Mouse (Mus musculus) adrenal gland (tissue): ENCODE measurements at regions not wholly inside any gene's neighbourhood (a gene's known extent, or its start where the extent isn't known, plus 50 kb on each side); places are given as distances from the start of the nearest gene placed in this dataset.

Experiments used
- intact Hi-C: fragments of 180-260 bp; cut with DNase I; formaldehyde crosslinking; loops from one replicate; pipeline ENCODE4 v1.15.1; 2025

DNA sequence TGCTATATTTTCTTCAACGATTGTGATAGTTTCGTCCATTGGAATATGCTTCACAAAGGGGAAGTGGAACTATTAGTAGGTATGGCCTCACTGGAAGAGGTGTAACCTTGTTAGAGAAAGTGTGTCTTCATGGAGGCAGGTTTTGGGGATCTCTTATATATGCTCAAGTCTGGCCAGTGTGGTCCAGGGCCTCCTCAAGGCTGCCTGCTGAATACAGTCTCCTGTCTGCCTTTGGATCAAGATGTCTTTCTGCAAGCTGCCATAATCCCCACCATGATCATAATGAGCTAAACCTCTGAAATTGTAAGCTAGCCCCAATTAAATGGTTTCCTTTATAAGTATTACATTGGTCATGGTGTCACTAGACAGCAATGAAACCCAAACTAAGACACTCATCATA is 384.3 kb downstream of the Btbd3 start:
- intact Hi-C loops: no loop called here

DNA sequence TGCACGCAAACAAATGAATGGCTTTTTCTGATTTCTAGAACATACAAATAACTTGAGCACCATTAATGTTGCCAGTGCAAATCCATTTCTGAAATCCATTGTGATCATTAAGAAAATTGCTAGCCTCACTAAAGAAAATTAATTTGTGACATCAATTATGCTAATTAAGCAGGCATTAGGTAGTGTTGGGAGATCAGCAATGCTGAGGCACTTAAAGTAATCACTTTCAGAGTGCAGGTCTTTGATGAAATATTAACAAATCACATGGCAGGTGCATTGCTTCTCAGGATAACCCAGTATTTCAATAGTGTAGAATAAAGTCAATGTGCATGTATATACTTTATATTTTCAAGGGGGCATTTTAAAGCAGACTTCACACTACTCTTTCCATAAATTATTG is 385.0 kb downstream of the Btbd3 start:
- intact Hi-C loops: no loop called here

GRCm38 (mm10) chr2:138648616-138649015 is 392.3 kb downstream of the Btbd3 start:
- intact Hi-C loops: no loop called here

DNA sequence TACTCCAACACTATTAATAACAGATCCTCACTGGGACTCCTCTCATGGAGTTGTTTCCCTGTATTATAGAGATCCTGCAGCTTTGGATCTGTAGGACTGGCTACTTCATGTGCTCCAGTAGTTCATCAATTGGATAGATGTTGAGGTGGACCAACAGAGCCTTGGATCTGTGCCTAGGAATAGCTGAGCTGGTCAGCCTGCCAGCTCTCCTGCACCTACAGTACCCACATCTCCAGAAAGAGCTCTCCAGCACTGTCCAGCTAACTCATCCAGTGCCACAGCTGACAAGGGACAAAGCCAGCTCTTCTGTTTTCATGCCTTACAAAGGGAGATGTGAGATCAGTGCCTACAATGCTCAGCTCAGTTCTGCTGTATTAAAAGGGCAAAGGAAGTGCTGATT is 403.0 kb downstream of the Btbd3 start:
- intact Hi-C loops: no loop called here

- intact Hi-C loops: no loop called here
Measured at GRCm38 (mm10) chr2:138670307-138670706, 413.9 kb downstream of the Btbd3 start.

GRCm38 (mm10) chr2:138674801-138675200 is 418.4 kb downstream of the Btbd3 start:
- intact Hi-C loops: no loop called here

DNA sequence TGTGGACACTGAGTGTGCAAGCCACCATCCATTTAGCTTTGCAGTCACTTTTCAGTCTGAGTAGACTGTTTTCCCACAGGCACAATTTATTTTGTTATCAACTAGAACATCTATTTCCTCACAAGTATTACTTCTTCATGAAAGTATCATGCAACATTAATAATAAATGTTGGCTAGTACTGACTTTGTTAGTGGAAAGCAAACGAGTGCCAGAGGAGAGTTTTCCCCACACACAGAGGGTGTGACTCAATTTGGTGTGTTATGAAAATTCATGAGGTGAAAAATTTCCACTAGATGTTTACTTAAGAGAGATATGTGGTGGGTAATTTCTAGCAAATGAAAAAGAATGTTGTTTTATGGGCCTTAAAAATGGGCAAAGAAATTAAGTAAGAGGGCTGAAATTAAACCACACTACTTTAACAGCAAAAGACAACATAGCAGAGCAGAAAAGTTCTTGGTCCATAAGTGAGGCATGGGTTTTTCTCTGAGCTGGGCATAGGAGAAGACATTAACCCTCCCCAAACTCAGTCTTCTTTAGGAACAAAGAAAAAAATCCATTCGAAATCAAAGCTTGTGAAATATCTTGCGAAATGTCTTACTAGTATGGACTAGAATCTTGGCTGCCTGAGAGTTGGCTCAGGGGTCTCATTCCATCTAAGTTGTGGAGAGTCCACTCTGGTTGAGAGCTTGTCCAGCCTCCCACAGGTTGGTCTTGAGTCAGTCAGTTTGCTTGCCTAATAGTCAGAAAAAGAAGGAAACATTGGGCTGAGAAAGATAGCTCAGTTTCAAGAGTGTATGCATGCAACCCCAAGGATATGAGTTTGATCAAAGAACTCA is 419.1 kb downstream of the Btbd3 start:
- intact Hi-C loops: no loop called here

GRCm38 (mm10) chr2:138688140-138688871 is 431.9 kb downstream of the Btbd3 start:
- intact Hi-C loops: no loop called here

GRCm38 (mm10) chr2:138689497-138689896 is 433.1 kb downstream of the Btbd3 start:
- intact Hi-C loops: no loop called here

DNA sequence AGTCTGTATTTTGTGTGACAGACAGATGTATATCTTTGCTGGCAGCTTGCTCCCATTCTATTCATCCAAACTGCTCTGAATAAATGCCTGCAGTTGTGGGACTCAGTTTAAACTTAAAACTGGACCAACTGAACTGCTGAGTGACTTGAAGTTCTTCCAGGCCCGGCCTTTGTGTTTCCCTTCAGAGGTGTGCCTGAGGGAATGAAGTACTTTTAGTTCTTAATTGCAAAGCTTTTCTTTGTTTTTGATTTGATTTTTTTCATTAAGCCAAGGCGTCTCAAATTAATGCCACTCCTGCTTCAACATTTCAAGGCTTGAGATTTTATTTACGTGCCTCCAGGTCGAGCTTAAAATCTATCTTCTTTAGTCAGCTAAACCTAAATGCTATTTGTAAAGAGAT is 446.4 kb downstream of the Btbd3 start:
- intact Hi-C loops: no loop called here

DNA sequence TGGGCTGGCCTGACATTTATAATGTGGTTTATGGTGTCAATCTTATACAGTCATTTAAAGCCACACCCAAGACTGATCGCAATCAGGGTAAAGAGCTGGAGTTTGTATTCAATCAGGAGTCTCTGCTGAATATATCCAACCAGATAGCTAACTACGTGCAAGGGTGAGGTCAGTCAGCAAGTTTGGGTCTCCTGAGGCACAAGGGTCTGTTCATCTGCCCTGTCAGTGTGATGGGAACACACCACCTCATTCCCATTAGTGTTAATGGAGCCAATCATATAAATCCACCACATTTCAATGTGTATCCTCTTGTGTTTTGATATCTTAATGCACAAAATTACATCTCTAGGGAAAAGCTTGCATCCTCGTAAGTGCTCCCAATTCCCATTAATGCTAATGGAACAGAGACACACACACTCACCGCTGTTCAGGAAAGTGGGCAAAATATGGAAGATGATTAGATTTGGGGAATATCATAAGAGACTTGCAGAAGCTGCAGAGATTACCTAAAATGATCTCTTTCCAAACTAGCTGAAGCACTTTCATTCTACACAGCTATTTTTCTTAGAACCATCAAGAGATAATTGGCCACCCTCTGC is 447.7 kb downstream of the Btbd3 start:
- intact Hi-C loops: no loop called here

DNA sequence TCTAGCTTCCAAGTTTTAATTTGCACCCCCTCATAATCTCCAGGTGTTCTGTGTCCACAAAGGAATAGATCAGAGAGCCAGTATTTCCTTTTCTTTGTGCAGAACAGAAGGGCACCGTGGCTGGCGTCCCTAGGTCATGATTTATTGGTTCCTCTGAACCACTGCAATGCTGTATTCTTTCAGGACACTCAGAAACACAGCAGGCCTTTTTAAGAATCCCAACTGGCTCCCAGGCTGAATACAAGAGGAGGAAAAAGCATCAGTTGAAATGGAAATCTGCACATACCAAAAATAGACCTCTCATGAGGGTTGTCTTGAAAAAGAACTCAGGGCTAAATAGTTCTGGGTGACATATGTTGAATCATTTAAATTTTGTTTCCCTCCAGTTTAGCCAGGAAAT is 452.4 kb downstream of the Btbd3 start:
- intact Hi-C loops: no loop called here

DNA sequence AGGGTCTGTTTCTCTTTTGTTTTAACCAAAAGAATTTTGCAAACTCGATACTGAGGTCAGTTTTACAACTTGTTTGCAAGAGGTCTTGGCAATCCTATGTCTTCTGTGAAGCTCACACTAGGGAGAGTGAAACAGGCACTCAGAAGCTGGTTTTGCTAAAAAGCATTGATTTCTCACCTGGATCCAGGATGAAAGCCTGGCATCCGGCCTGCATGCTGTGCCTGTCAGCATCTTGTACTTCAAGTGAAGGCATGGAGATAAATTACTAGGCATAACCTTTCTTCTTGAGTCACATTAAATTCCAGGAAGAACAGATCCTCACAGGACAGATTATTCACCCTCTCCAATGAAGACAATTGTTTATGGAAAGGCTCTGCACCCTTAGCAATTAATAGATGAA is 477.5 kb downstream of the Btbd3 start:
- intact Hi-C loops: no loop called here

- intact Hi-C loops: no loop called here
Measured at GRCm38 (mm10) chr2:138744806-138745205, 488.4 kb downstream of the Btbd3 start.

GRCm38 (mm10) chr2:138760439-138760963 is 504.1 kb downstream of the Btbd3 start:
- intact Hi-C loops: no loop called here

GRCm38 (mm10) chr2:138761400-138761799 is 505.0 kb downstream of the Btbd3 start:
- intact Hi-C loops: no loop called here

DNA sequence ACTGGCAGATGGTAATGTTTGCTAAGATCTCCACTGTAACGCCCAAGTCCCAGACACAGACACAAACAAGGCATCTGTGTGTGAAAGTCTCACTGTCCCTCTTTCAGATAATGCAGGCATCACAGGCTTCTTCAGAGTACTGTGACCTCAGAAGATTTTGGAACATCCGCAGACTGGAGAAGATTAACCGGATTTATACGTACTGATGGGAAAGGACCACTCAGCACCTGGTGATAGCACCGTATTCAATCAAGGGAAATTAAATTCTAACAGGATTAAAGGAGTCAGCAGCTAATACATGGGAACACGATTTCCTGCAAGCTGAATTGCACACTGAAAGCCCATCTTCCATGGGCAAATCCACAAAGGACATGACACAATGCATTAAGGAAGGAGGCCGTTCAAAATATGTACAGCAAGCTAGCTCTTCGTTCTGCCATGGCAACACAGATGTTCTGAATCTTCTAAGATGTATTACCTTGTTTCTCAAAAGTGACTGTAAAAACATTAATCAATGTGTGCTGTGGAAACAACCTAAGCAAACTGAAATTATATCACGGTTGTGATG is 510.0 kb downstream of the Btbd3 start:
- intact Hi-C loops: no loop called here

DNA sequence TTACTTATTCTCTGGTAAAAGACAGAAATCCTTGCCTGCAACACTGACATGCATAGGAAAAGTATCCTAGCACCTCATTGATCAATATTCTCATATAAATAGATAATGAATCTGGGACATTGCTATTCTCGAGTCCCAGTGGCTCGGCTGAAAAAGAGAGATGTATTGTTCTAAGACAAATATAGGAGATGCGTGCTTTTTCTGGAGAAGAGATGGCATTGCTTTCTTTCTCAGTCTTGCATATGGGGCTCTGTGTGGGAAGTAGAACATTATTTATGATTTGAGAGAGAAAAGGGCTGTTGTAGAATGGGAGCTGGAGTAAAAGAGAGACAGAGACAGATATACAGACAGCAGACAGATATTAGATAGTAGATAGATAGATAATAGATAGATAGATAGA is 527.4 kb downstream of the Btbd3 start:
- intact Hi-C loops: no loop called here

DNA sequence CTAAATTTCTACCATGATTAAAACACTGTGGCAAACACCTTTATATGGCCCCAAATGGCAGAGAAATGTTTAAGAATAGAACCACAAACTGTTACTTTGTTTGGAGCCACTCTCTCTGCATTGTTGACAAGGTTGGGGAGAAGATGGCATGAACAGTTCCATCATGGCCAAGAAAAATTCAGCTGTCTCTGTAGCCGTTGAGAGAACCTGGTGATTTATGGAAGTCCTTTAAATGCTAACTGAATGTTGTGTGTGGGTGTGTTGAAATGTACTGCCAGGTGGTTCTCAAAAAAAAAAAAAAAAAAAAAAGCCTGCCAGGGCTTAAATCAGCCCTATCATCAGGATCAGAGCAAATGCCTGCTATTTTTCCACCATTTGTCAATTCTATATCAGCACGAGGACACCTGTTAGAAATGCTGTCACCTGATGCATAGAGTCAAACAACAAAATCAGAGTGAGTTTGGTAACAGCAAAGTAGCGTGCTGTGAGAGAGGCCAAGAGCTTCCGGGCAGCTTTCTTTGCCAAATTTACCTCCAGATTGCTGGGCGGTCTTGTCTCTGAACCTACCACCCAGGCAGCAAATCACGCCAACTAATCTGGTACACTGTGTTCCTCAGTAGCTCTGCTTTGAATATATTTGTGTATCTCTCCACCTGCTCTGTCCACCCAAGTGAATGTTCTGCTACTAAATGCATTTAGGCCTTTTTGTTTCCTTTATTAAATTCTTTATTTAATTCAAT is 536.5 kb downstream of the Btbd3 start:
- intact Hi-C loops: no loop called here

GRCm38 (mm10) chr2:138806196-138806595 is 549.8 kb downstream of the Btbd3 start:
- intact Hi-C loops: no loop called here

DNA sequence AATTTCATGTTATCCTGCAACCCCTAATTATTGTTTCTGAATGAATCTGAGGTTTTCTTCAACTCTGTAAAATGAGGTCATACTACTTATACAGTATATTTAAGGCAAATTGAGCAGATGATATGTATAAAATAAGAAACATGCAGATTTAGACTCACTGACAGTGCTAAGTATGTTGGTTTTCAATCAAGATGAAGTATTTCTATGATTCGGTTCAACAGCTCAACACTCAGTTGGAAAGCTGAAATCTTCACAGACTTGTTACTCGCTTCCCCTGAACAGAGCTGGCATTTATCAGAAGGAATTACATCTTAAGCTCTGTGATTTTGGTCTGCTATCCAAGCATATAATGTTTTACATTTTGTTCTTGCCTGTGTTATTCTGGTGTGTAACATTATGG is 553.4 kb downstream of the Btbd3 start:
- intact Hi-C loops: no loop called here
